Mouse (Mus musculus) megakaryocyte, adult 5-6 weeks (primary cell): ENCODE results near the gene Oit3. TPM values are rescaled to one million over a fixed set of nuclear protein-coding genes. Genes with fewer than 3 reads are reported as not detected.
A peak's percentile ranks its signal among the peaks of the same experiment; 100 is the strongest.
"Not testable (repeated sequence)": the region's sequence is repeated elsewhere in the genome, so short reads cannot be mapped to it uniquely, and the experiment has no call there.

Experiments used
- ATAC-seq: 2 replicates; pipeline ENCODE4 v1.8.0; 2016; ENCODE audit warnings: mild to moderate bottlenecking, inconsistent platforms; ENCODE audit not compliant: poor library complexity, severe bottlenecking
- total RNA-seq, 2 experiments: library from RNA; stranded (forward) in 1 of 2; stranded (reverse) in 1 of 2; fragments of 153-499, 151-499 nt in 1 of 2; fragments of 221-1000, 200-1000 nt in 1 of 2; gene quantifications; 2 replicates each; pipeline versions ENCODE4 v1.2.3 to v1.2.4; 2015 to 2017

Gene Oit3
- total RNA-seq, 2 experiments from 2014 or later = 0.66 to 1.2 TPM

DNA sequence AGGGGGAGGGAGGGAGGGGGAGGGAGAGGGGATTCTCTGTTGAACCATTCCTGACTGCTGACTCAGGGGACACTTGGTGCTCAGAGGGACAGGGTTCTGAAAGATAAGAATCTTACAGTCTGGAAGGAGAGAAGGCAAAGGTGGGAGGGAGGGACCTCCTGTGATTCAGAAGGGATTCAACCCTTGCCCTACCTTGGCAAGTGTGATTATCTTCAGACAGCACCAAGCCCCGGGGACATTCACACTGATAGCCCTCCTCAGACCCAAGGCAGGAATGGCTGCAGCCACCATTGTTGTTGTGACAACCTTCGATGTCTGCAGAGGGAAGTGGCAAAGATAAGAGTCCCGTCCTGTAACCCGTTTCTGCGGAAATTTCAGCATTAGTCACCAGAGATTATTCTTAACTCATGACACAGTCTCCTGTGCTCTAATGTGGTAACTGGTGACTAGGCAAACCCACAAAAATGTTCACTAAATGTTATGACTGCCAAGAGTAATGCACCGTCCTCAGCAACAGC, 10.8 kb downstream of the Oit3 start:
- ATAC-seq = peak; percentile 92

GRCm38 (mm10) chr10:59429448-59430135, 12.0 kb downstream of the Oit3 start:
- ATAC-seq = no peak

GRCm38 (mm10) chr10:59426371-59426770, 15.2 kb downstream of the Oit3 start:
- no peak for ATAC-seq

DNA sequence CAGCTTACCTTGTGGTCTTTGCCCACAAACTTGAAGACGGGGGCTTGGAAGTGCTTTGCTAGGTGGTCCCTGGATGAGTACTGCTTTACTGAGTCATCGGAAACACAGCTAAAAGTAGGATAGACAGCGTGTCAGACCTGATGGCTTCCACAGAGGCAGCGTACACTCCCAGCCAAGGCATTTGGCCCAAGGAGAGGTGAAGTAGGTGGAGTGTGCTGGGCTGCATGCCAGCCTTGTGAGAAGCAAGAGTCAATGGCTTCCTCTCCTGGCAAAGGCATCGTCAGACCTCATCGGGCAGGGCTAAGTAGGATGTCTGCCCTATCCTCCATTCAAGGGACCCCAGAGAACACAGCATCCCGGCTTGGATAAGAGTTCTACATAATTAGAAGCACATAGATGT, 16.2 kb downstream of the Oit3 start:
- ATAC-seq = no peak

GRCm38 (mm10) chr10:59424453-59424852, 17.1 kb downstream of the Oit3 start:
- ATAC-seq = no peak

DNA sequence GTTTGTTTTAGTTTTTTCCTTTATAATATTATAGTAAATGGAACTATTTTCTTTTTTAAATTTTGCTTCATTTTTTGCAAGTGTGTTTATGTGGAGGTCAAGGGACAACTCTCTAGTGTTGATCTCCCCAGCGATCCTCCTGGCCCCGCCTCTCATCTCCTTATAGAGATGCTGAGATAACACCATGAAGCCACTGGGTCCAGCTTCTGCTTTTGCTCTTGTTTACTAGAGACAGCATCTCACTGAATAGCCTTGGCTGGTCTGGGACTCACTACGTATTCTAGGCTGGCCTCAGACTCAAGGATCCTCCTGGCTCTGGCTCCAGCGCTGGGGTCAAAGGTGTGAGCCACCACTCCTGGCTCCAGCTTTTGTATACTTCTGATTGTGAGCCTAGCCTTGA, 22.1 kb downstream of the Oit3 start:
- peak; percentile 62 for ATAC-seq

DNA sequence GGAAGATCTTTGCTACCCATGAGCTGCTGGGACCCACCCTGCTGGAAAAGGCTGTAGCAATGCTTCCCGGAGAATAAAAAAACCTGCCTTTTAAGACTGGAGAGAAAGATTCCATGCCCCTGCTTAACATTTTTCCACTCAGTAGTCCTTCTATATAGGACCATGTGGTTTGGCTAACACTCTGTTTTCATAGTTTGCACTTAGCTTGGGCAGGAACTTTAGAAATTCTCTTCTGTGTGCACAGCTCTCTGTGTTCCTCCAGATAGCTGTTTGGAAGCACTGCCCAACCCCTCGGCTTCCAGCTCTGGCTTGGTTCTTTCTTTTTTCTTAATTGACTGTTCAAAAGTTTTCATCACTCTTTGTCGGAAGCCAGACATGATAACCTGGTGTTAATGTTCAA, 25.0 kb downstream of the Oit3 start:
- no peak for ATAC-seq

- ATAC-seq = no peak
These were observed 27.9 kb downstream of the Oit3 start for GRCm38 (mm10) chr10:59413711-59414110.

DNA sequence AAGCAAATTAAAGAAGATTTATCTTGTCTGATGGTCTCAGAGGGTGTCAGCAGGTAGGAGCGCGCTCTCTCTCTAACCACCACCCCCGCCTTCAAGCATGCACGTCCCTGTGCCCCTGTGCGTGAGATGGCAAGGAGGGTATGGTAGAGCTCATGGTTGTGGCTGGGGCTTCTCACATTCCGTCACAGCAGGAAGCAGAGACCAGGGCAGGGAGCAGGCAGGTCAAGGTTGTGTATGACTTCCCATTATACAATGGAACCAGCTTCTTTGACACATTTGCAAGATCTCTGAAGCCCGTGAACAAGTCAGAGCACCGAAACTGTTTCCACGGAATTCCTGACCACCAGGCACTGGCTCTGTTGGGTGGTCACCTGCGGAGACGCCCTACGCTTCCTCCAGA, 31.3 kb downstream of the Oit3 start:
- no peak for ATAC-seq

DNA sequence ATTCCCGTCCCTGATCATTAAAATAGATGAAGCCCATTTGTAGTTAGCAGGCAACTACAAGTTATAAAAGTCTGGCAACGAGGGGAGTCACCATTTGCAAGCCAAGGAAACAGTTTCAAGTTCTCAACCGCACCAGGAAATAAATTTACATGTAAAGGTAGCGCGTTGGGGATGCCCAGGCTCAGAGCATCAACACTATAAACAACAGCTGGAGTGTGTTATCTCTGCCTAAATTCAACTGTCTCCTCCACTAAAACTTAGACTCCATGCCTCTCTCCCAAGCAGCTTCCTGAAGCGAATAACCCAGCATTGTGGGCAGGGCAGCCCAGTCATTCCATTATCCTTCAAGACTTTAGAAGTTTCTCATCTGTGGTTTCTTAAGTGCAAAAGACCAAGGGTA, 33.1 kb downstream of the Oit3 start:
- no peak for ATAC-seq

DNA sequence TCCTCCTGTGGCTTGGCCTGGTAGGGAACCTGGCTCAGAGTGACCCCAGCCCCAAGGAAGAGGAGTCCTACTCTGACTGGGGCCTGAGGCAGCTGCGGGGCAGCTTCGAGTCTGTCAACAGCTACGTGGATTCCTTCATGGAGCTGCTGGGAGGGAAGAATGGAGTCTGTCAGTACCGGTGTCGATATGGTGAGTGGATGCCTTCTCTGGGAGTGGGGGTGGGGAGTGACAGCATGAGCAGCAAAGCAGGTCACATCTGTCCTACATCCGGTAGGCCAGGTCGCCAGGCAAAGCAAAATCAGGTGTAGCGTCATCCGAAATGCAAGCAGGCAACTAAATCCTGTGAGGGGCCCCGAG, 37.8 kb downstream of the Oit3 start:
- ATAC-seq = no peak

DNA sequence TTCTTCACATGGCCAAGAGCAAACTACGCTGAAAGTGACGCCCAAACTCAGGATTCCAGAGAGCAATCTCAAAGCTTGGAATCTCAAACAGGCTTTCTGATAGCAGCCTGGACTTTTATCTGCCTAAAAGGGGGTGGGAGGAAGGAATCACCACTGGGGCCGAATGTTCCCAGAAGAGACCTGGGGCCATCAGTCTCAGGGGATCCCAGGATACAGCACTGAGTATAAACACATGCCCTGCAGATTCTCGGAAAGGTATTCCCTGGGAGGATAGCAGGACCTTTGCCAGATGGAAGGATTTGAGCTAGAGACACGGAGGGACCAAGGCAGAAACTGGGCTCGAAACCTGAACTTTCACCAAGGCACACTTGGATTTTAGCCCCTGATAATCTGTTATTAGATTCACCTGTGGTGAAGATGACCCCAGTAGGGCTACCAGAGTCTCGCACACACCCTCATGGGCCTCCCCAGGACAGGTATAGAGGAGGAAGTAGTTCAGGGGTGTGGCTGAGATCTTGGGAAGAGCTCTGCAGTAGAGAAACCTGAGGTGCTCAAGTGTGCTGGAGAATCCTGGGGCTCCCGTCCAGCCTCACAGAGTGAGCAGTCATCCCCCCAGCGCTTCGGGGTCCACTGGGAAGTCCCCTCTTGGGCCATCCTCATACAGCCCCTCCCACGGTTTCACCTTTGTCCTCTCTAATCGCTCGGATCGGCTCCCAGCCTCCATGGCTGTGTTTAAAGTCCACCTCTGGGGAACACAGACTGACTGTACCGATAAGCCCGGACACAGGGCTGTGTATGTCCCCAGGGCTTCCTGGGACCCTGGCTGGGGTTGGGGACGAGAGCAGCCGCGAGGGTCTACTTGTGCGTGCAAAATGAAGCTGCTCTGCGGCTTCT, 38.4 kb downstream of the Oit3 start, which contains the start of gene Pla2g12b:
Pla2g12b (plus strand) TSS at position 762 of the 894 bp plus-strand sequence.
- no peak for ATAC-seq

DNA sequence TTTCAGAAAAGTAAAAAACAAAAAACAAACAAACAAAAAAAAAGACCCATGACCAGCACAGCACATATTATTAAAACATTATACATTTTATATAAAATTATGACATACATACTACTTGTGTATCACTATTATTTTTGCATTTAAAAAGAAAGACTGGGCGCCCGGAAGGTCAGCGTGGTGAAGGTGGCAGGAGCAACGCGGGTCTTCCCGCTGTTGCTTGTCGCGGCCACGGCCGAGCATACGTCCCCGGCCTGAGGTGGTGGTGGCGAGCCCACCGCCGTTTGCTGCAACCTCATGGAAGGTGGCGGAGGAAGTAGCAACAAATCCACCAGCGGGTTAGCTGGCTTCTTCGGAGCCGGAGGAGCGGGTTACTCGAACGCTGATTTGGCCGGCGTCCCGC, 46.1 kb downstream of the Oit3 start, which contains the start of gene Gm10273:
Gm10273 (plus strand) TSS at position 172 of the 400 bp plus-strand sequence.
- peak; percentile 66 for ATAC-seq

DNA sequence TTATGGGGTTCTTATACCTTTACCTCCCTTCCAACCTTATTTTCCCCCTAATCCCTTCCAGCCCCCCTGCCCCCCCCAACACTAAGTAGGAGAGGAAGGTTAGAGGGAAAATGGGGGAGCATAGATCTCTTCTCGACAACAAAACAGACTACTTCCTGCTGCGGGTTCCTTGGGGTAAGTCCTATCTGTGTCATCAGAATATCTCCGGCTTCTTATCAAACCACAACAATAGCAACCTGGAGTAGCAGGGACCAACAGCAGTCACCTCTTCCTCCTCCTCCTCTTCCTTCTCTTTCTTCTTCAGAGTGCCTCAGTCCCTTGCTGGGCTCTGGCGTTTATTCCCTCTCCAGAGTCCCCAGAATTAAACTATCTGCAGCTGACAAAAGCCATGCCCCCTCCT, 49.7 kb downstream of the Oit3 start:
- no peak for ATAC-seq

GRCm38 (mm10) chr10:59389652-59390051, 51.9 kb downstream of the Oit3 start:
- ATAC-seq = no peak

- ATAC-seq = no peak
These were observed 54.6 kb downstream of the Oit3 start for GRCm38 (mm10) chr10:59386951-59387350.

DNA sequence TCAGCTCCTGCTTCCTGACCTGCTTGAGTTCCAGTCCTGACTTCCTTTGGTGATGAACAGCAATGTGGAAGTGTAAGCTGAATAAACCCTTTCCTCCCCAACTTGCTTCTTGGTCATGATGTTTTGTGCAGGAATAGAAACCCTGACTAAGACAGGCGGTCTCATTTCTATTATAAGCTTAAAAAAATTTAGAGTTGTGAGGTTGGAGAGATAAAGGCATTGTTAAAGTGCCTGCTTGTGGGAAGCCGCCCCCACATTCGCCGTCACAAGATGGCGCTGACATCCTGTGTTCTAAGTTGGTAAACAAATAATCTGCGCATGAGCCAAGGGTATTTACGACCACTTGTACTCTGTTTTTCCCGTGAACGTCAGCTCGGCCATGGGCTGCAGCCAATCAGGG, 60.0 kb downstream of the Oit3 start:
- ATAC-seq = not testable (repeated sequence)

DNA sequence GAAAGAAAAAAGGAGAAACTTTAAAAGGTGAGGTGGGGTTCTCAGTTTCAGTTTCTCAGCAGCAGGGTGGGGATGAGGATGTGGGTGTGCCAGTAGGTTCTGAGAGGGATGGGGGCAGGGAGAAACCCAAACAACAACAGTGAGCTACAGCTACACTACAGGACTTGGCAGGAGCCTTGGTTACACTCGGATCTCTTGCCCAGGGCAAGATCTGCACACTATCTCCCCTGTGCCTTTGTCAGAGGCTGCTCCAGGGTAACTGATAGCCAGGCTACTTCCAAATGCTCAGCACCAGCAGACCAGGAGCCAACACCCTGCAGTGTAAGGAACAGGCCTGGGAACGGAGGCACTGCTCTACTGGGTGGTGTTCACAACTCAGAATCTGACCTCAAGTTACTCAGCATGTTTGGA, 61.2 kb downstream of the Oit3 start:
- 0 out of 2 replicates have a peak, but pooled peaks have one; percentile 21 for ATAC-seq

DNA sequence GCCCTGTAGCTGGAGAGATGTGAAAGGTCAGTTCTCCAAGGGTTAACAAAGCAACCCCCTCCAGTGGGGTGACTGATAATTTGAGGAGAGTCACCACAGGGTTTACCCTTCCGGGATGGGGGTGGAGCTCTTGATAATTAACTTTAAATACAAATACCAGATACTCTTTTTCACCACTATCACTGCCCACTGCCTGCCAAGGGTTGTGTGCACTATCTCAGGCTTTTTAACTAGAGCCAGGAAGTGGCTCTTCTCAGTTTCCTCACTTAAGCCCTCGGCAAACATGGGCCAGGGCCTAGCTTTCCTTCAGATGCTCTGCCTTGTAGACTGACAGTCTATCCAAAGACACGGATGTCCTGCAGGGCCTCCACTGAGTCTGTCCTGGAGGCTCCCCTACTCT, 61.7 kb downstream of the Oit3 start:
- no peak for ATAC-seq

- no peak for ATAC-seq
These were observed 62.9 kb downstream of the Oit3 start for GRCm38 (mm10) chr10:59378728-59379127.

DNA sequence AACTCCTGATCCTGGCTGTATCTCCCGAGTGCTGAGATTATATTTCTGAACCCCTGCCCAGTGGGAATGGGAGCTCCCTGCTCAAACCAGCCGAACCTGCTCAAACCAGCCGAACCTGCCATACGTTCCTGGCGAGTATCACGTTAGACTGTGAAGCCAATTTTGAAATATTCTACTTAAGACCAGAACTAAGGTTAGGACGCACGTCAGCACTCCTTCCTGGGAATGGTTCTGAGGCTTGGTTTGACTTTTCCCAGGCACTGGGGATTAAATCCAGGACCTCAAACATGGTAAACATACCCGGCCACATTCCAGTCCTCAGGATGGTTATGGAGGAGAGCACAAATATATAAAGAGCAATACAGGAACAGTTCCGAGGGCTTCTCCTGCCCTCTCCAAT, 63.7 kb downstream of the Oit3 start:
- no peak for ATAC-seq
